Mouse (Mus musculus) olfactory bulb, adult 2 months (tissue): ENCODE data around the gene Phactr4.

ENCODE experiments used
- CTCF ChIP-seq: fragments of 200-500 bp; IDR thresholded peaks from 2 replicates; pipeline ENCODE4 v1.5.1; 2012; ENCODE audit warnings: low read depth, mild to moderate bottlenecking, low read length, moderate library complexity; ENCODE audit not compliant: insufficient read depth
- POLR2A ChIP-seq: fragments of 200-500 bp; IDR thresholded peaks from 2 replicates; pipeline ENCODE4 v1.6.1; 2012; ENCODE audit warnings: mild to moderate bottlenecking, low read depth, low read length, moderate library complexity; ENCODE audit not compliant: insufficient read depth

DNA sequence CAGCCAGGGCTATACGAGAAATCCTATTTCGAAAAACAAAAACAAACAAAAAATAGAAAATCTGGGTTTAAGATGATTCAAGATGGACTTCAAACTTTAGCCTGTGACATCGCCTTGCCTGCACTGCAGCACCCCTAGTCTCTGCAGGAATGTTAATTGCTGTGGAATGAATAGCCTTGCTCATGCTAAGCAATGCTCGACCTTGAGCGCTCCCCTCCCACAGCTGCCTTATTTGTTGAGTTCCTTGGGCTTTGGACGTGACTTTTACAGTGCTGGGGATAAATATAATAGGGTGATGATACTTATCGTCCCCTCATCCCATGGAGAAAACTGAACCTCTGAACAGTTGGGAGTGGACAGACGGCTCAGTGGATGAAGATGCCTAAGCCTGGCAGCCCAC is 106.6 kb downstream of the Phactr4 start:
- TF ChIP-seq CTCF, result no peak
- no peak for TF ChIP-seq POLR2A
